Mouse (Mus musculus): ENCODE data around the gene Pcgf1.

Gene Pcgf1

DNA sequence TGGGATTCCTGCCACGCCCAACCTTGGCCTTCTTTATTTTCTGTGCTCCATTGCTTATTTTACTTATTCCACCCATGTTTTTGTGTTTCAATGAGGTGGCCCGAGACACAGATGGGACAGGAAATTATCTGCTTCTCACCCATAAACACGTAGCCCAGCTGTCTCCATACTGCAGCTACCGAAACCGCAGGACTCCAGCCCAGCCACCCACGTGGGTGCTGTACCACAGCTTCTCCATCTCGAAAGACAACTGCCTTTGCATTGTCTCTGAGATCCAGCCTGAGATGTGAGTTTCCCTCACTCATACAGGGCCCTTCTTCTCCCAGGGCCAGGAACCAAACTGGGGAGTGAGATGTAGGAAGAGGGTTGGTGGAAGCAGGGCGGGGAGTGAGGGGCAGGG is 11.7 kb upstream of the Pcgf1 start:
- no peak for DNase-seq (ENCODE audit: extremely low spot score)

DNA sequence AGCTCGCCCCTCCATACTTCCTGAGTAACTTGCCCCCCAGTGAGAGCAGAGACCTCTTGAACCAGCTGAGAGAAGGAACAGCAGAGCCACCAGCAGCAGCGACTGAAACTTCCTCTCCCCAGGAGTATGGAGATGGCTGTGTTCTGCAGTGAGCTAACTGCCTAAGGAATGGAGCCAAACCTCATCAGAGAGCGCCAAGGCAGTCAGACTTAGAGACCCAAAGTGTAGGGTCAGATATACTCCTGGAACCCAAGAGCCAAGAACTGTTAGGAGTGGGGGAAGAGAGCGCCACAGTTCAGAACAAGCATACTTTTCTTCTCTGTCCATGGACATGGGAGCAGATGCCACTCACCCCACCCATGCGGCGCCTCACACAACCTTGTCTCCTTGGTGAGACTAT is 11.2 kb upstream of the Pcgf1 start:
- no peak for DNase-seq (ENCODE audit: extremely low spot score)

DNA sequence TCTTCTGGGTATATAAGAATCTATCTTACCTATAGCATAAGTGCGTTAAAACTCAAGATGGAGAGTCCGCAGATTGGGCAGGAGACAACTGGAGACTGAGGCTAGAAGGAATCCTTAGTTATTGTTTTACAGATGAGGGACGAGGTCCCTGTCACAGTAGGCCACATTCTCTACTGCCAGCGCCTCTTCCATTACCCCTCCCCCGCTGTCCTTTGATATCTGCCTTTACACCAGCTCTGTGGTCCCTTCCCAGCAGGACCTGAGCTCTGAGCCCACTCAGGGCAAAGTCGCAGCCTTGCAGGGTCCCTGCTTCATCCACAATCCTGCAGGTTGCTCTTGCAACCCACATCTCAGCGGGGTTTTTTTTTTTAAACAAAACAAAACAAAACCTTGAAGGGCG is 9.4 kb upstream of the Pcgf1 start:
- no peak for DNase-seq (ENCODE audit: extremely low spot score)

GRCm38 (mm10) chr6:83068706-83069487 is 8.8 kb upstream of the Pcgf1 start:
- DNase-seq (ENCODE audit: extremely low spot score), result no peak

GRCm38 (mm10) chr6:83069488-83070246 is 8.0 kb upstream of the Pcgf1 start:
- peak; percentile 43 for DNase-seq (ENCODE audit: extremely low spot score)

GRCm38 (mm10) chr6:83070247-83070310 is 7.6 kb upstream of the Pcgf1 start, which contains the start of gene Tlx2:
TSS of gene Tlx2 (minus strand) at chr6:83070293.
- DNase-seq (ENCODE audit: extremely low spot score), result no peak

DNA sequence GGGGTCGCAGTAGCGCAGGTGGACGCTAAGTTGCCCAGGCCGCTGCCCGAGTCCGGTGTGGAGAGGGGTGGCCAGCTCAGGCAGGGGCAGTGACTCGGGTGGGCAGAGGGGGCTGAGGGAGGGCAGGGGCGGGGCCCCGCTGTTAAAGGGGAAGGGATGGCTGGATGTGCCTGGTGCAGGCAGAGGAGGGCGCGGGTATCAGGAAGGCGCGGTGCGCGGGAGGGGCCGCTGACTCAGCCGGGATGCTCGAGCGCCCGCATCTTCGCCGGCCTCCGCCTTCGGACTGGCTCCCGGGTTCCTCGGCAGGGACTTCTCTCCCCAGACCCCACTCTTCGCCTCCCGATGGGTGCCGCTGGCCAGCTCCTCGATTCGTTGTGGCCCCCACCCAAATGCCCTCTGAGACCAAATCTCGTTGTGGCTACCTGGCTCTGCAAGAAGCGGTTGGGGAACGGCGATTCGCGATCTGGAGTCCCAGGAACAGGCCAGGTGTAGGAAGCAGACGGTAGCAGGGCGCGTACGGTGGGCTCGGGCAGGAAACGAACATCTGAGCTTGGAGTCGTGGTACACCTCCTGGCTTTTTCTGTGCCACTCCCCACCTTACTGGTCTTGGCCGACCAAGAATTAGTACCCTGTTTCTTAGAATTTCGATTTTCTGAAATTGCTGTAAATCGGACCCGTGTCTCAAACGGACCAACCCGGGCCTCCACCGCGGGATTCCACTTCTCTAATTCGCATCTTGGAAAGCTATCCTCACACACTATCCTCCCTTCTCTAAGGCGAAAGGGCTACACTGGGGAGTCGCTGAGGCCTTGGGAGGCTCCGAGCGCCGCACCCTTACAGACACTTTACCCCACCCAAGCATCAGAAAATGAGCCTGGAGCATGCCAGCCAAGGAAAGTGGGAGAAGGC is 7.1 kb upstream of the Pcgf1 start:
- DNase-seq (ENCODE audit: extremely low spot score), result peak; percentile 68

- DNase-seq (ENCODE audit: extremely low spot score), result no peak
Observed at GRCm38 (mm10) chr6:83071220-83071619, 6.4 kb upstream of the Pcgf1 start.

DNA sequence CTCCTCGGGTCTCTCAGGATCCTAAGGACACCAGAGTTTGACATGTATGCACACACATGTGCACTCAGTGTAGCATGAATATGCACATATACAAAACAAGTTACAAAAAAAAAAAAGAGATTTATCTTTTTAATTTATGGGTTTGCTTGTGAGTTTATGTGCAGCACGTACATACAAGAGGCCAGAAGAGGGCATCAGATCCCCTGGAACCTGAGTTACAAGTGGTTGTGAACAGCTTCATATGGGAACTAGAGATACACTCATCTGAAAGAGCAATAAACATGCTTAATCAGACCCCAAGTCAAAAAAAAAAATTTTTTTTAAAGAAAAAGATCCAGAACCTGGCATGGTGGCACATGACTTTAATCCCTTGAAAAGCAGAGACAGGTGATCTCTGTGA is 2.7 kb upstream of the Pcgf1 start:
- DNase-seq (ENCODE audit: extremely low spot score), result no peak

DNA sequence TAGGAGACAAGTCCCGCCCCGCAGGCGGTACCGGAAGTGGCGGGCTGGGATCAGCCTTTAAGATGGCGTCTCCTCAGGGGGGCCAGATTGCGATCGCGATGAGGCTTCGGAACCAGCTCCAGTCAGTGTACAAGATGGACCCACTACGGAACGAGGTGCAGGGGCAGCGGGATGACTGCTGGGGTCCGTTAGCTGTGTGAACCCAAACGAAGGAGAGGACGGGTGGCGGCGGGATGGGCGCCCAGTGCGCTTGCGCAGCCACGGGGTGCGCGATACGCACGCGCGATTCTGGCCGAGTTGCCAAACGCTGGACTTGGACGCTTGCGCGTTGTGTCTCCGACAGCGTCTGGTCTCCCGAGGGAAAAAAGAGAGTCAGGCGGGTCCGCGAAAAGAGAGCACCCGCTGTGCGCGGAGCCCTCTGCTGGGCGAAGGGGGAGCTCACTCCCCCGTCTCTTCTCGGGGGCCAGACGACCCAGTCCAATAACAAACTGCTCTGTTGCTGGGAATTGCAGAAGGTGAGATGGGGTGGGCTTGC is 722 bp downstream of the Pcgf1 start:
- DNase-seq (ENCODE audit: extremely low spot score), result peak; percentile 99

DNA sequence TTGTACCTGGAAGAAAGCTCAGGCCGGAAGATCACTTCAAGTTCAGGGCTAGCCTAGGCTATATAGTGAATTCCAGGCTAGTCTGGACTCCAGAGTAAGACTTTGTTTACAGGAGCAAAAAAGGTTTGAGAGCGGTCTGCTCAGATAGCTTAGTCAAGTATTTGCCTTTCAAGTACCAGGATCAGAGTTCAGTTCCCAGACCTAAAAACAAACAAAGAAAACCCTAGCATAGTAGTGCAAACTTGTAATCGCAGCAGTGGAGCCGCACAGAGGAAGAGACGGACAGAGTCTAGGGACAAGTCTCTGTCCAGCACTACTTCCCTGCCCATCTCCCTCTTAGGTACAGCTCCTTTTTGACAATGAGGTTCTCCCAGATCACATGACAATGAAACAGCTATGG is 2.5 kb downstream of the Pcgf1 start:
- DNase-seq (ENCODE audit: extremely low spot score), result no peak

GRCm38 (mm10) chr6:83083497-83083896 is 5.8 kb downstream of the Pcgf1 start:
- no peak for DNase-seq (ENCODE audit: extremely low spot score)

- no peak for DNase-seq (ENCODE audit: extremely low spot score)
Observed at GRCm38 (mm10) chr6:83084477-83084876, 6.8 kb downstream of the Pcgf1 start.

GRCm38 (mm10) chr6:83086121-83087035 is 8.7 kb downstream of the Pcgf1 start, which contains the start of gene Lbx2:
TSS of gene Lbx2 (plus strand) at chr6:83086367.
- no peak for DNase-seq (ENCODE audit: extremely low spot score)

- peak; percentile 51 for DNase-seq (ENCODE audit: extremely low spot score)
Observed at GRCm38 (mm10) chr6:83087205-83087925, 9.7 kb downstream of the Pcgf1 start.

DNA sequence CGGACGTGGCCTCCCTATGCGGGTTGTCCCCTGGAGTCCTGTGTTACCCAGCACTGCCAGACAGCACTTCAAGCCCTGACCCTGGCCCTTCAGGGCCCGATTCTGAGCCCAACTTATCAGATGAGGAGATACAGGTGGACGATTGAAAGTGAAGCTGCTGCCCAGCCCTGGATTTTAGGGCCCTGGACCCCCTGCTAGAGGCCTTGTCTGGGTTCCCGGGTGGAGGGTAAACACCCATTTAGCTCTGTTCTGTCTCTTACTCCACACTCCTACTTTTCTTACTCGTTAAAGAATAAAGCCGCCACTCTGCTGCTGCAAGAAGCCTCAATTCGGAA is 10.2 kb downstream of the Pcgf1 start:
- DNase-seq (ENCODE audit: extremely low spot score), result no peak

DNA sequence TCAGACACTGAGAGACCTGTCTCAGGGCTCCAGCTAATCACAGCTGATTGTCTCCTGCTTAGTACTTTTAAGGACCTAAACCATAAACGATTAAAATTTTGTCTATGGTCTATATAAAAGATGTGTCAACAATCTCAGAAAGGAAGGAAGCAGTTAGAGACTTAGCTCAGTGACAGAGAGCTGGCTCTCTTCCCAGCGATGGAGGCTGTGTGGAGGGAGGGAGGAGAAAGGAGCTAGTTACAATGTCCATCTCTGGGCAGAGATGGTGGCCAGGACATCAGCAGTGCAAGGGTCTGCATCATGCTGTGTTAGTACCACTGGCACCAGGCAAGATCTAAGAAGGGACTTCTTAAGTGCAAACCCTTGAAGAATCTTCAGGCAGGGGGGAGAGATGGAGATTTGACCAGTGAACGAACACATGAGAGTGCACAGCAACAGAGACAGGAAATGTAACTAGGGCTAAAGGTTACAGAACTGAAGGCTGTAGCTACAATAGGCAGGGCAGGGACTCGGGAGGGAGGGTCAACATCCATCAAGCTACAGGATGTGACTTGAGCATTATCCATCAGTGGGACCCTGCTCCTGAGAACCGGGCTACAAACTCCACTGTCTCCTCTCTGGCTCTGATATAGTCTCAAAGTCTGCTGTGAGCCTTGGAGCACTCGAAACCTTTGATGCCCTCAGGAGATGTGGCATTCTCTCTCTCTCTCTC is 14.9 kb downstream of the Pcgf1 start:
- DNase-seq (ENCODE audit: extremely low spot score), result no peak

GRCm38 (mm10) chr6:83095968-83096367 is 18.3 kb downstream of the Pcgf1 start:
- no peak for DNase-seq (ENCODE audit: extremely low spot score)

DNA sequence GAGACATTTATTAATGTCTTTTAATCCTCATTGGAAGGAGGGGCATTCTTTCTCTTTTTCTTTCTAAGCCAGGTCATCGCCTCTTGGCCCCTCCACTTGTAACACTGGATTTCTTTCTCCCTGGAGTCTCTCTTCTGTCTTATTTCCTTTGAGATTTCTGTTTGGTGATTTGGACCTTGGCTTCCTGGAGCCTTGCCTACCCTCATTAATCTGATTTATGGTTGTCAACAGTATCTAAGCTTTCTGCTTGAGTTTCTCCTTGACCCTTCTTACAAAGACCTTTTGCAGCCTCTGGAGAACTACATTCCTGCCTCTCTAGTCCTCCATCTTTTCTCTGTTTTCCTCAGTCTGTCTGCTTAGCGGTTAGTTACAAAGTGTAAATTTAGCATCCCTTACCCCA is 20.7 kb downstream of the Pcgf1 start:
- no peak for DNase-seq (ENCODE audit: extremely low spot score)

GRCm38 (mm10) chr6:83101316-83101687 is 23.6 kb downstream of the Pcgf1 start, which contains the start of the genes Ccdc142 and Gm42688:
TSS of gene Ccdc142 (plus strand) at chr6:83101601.
TSS of gene Gm42688 (plus strand) at chr6:83101617.
- DNase-seq (ENCODE audit: extremely low spot score), result peak; percentile 87
